Mouse (Mus musculus) midbrain, embryonic 15.5 days (tissue): ENCODE results near the gene Olfr767. TPM values are rescaled to one million over a fixed set of nuclear protein-coding genes. Genes with fewer than 3 reads are reported as not detected.

Experiments
- polyA plus RNA-seq: library from polyadenylated mRNA; unstranded; fragments of >200 nt; fragmentation: Nextera tagmentation; extraction: Ambion mirVana; gene quantifications from 2 replicates; pipeline ENCODE4 v1.2.1, GENCODE M21; 2015

The Olfr767 gene
- polyA plus RNA-seq, 1 experiment from 2014 or later, result not detected

Other genes with a start within 250 kb of the Olfr767 start
- 10.3 and 10.9 TPM in 2 replicates for gene Gdf11, start 191.2 kb downstream of the Olfr767 start, polyA plus RNA-seq
- 154 and 184 TPM in 2 replicates for gene Cd63, start 181.9 kb downstream of the Olfr767 start, polyA plus RNA-seq
- gene Rdh5, start 160.0 kb downstream of the Olfr767 start, polyA plus RNA-seq, result 12.9 and 15.4 TPM in 2 replicates
- 259 and 262 TPM in 2 replicates for gene Bloc1s1, start 158.9 kb downstream of the Olfr767 start, polyA plus RNA-seq
- gene Itga7, start 149.1 kb downstream of the Olfr767 start, polyA plus RNA-seq, result 5.1 and 5.5 TPM in 2 replicates
- not detected in 2 replicates for gene Mettl7b, start 121.9 kb downstream of the Olfr767 start, polyA plus RNA-seq
- not detected in 2 replicates for gene Olfr9, start 93.5 kb downstream of the Olfr767 start, polyA plus RNA-seq
- not detected in 2 replicates for gene Olfr763, start 72.1 kb downstream of the Olfr767 start, polyA plus RNA-seq
- gene Olfr764-ps1, start 43.0 kb downstream of the Olfr767 start, polyA plus RNA-seq, result not detected in 2 replicates
- not detected in 2 replicates for gene Olfr765, start 32.9 kb downstream of the Olfr767 start, polyA plus RNA-seq
- gene Olfr766-ps1, start 13.9 kb downstream of the Olfr767 start, polyA plus RNA-seq, result not detected in 2 replicates
- gene Olfr768, start 16.5 kb upstream of the Olfr767 start, polyA plus RNA-seq, result not detected in 2 replicates
- gene Olfr769, start 35.0 kb upstream of the Olfr767 start, polyA plus RNA-seq, result not detected in 2 replicates
- gene Olfr770, start 56.1 kb upstream of the Olfr767 start, polyA plus RNA-seq, result not detected in 2 replicates
- gene Olfr771, start 81.8 kb upstream of the Olfr767 start, polyA plus RNA-seq, result not detected in 2 replicates
- not detected in 2 replicates for gene Olfr772, start 95.0 kb upstream of the Olfr767 start, polyA plus RNA-seq
- gene Olfr773, start 104.5 kb upstream of the Olfr767 start, polyA plus RNA-seq, result not detected in 2 replicates
- gene Olfr774, start 153.3 kb upstream of the Olfr767 start, polyA plus RNA-seq, result not detected in 2 replicates
- not detected in 2 replicates for gene Olfr775, start 165.5 kb upstream of the Olfr767 start, polyA plus RNA-seq
- not detected in 2 replicates for gene Olfr776, start 176.2 kb upstream of the Olfr767 start, polyA plus RNA-seq
- not detected in 2 replicates for gene Olfr777, start 188.6 kb upstream of the Olfr767 start, polyA plus RNA-seq
- not detected in 2 replicates for gene Olfr780, start 235.2 kb upstream of the Olfr767 start, polyA plus RNA-seq
- not detected in 2 replicates for gene Olfr781, start 245.9 kb upstream of the Olfr767 start, polyA plus RNA-seq